Mouse (Mus musculus) heart, embryonic 14.5 days (tissue): Measurements from ENCODE around the gene 1700092M07Rik. TPM values are rescaled to one million over a fixed set of nuclear protein-coding genes. Genes with fewer than 3 reads are reported as not detected.
"Not testable (repeated sequence)": the region's sequence is repeated elsewhere in the genome, so short reads cannot be mapped to it uniquely, and the experiment has no call there.

Experiments
- ATAC-seq: fragments of 200-750 bp; cut with Nextera tagmentation; 2 replicates; pipeline ENCODE4 v1.8.0; 2017; ENCODE audit warnings: low read depth, moderate TSS enrichment; ENCODE audit not compliant: insufficient number of reproducible peaks, insufficient read depth, low FRiP score
- H3K27ac ChIP-seq, 2 experiments: fragments of 200-500 bp in 1 of 2; fragments of 300-500 bp in 1 of 2; sonication (generic) in 1 of 2; replicated peaks in 1 of 2; 2 replicates each; pipeline ENCODE4 v1.5.1; 2012 to 2014; ENCODE audit warnings: low read depth in 2 of 2, low read length in 2 of 2, control low read depth in 1 of 2, mild to moderate bottlenecking in 1 of 2, mixed read lengths in 1 of 2; ENCODE audit not compliant: control insufficient read depth in 1 of 2, insufficient read depth in 1 of 2
- H3K27me3 ChIP-seq: fragments of 300-500 bp; sonication (generic); 2 replicates; pipeline ENCODE4 v1.6.1; 2014; ENCODE audit warnings: mild to moderate bottlenecking, low read length, control low read depth; ENCODE audit not compliant: control insufficient read depth, insufficient read depth
- H3K36me3 ChIP-seq: fragments of 300-500 bp; sonication (generic); 2 replicates; pipeline ENCODE4 v1.6.1; 2014; ENCODE audit warnings: mild to moderate bottlenecking, control low read depth, low read length, mixed read lengths; ENCODE audit not compliant: control insufficient read depth, insufficient read depth
- H3K4me1 ChIP-seq, 2 experiments: fragments of 200-500 bp in 1 of 2; fragments of 300-500 bp in 1 of 2; sonication (generic) in 1 of 2; 2 replicates each; pipeline ENCODE4 v1.6.1; 2012 to 2014; ENCODE audit warnings: low read length in 2 of 2, control low read depth in 1 of 2, mixed read lengths in 1 of 2; ENCODE audit not compliant: control insufficient read depth in 2 of 2, insufficient read depth in 2 of 2
- H3K4me2 ChIP-seq: fragments of 300-500 bp; sonication (generic); 2 replicates; pipeline ENCODE4 v1.6.1; 2014; ENCODE audit warnings: mild to moderate bottlenecking, low read length
- H3K4me3 ChIP-seq, 2 experiments: fragments of 200-500 bp in 1 of 2; fragments of 300-500 bp in 1 of 2; sonication (generic) in 1 of 2; 2 replicates each; pipeline ENCODE4 v1.5.1; 2012 to 2014; ENCODE audit warnings: low read length in 2 of 2, mild to moderate bottlenecking in 2 of 2, control low read depth in 1 of 2, low read depth in 1 of 2, moderate library complexity in 1 of 2; ENCODE audit not compliant: control insufficient read depth in 1 of 2, insufficient read depth in 1 of 2
- H3K9ac ChIP-seq: fragments of 300-500 bp; sonication (generic); 2 replicates; pipeline ENCODE4 v1.6.1; 2014; ENCODE audit warnings: mild to moderate bottlenecking, low read length
- H3K9me3 ChIP-seq: fragments of 300-500 bp; sonication (generic); 2 replicates; pipeline ENCODE4 v1.6.1; 2016; ENCODE audit warnings: low read length, control low read depth; ENCODE audit not compliant: control insufficient read depth
- WGBS: fragments of 180-500 bp; shearing (Covaris S2); extraction: QIAGEN DNeasy Blood & Tissue Kit; methylation state at CpG from one replicate; pipeline ENCODE4 v1.1.7; 2014; 5-methylcytosine and 5-hydroxymethylcytosine counted together
- polyA plus RNA-seq: library from polyadenylated mRNA; unstranded; fragments of >200 nt; fragmentation: Nextera tagmentation; extraction: Ambion mirVana; gene quantifications from 2 replicates; pipeline ENCODE4 v1.2.1, GENCODE M21; 2014

The 1700092M07Rik gene
- polyA plus RNA-seq, 1 experiment from 2014 or later, result not detected

DNA sequence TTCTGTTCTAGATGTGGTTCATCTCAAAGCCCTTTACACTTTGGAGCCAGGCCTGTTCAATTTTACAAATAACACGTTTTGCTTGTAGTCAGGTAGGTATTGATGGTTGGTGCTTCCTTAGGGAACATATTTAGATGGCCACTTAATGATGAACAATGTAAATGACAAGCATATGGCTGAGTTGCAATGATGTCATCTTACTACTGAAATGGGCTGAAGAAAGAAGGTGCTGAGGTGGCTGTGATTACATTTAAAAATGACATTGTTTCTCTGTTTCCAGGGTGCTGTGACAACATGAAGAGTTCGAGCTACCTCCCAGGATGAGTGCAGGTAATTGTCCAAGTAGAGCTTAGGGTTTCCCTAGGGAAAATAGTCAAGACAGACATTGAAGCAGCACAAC is 16.1 kb upstream of the 1700092M07Rik start:
- peaks cover 30% of the 10 kb centered on the region for H3K36me3 ChIP-seq
- peak overlapping the region in 1 of 2 experiments; percentile 88; a peak in 1 of 4 replicates for H3K27ac ChIP-seq
- no peaks in the 10 kb centered on the region for H3K9me3 ChIP-seq
- 0% methylated on average over 2 of the region's 2 CpGs for WGBS
- no peaks in the 10 kb centered on the region for H3K27me3 ChIP-seq
- no peak for ATAC-seq
- peak overlapping the region; percentile 95 for H3K9ac ChIP-seq
- H3K4me3 ChIP-seq, result peak overlapping the region; percentile 73 to 91; a peak in 3 of 4 replicates
- H3K4me2 ChIP-seq, result peak overlapping the region; percentile 79
- H3K4me1 ChIP-seq, result peaks cover 2 to 29% of the 10 kb centered on the region in 2 experiments; a peak in 3 of 4 replicates

GRCm38 (mm10) chr19:8725081-8725613 is 15.4 kb upstream of the 1700092M07Rik start:
- H3K4me2 ChIP-seq, result peak overlapping the region; percentile 79
- H3K9ac ChIP-seq, result peak overlapping the region; percentile 95
- H3K4me1 ChIP-seq, result peaks cover 2 to 29% of the 10 kb centered on the region in 2 experiments; a peak in 3 of 4 replicates
- no peaks in the 10 kb centered on the region for H3K27me3 ChIP-seq
- no peaks in the 10 kb centered on the region for H3K9me3 ChIP-seq
- peaks cover 30% of the 10 kb centered on the region for H3K36me3 ChIP-seq
- no peak for ATAC-seq
- WGBS, result 65% methylated on average over 4 of the region's 4 CpGs
- H3K27ac ChIP-seq, result peak overlapping the region in 1 of 2 experiments; percentile 27; a peak in 1 of 4 replicates
- H3K4me3 ChIP-seq, result peak overlapping the region in 1 of 2 experiments; percentile 73; a peak in 2 of 4 replicates

GRCm38 (mm10) chr19:8726609-8727390 is 13.7 kb upstream of the 1700092M07Rik start:
- H3K4me3 ChIP-seq, result no peak overlapping the region
- 32% methylated on average over 3 of the region's 3 CpGs for WGBS

GRCm38 (mm10) chr19:8727495-8728114 is 12.9 kb upstream of the 1700092M07Rik start:
- Histone ChIP-seq H3K36me3 (peaks cover 30% of the 10 kb centered on the region), H3K27me3 (no peaks in the 10 kb centered on the region), H3K9ac (no peak overlapping the region), H3K9me3 (no peaks in the 10 kb centered on the region), H3K4me1 (peaks cover 0 to 17% of the 10 kb centered on the region in 2 experiments; a peak in 3 of 4 replicates), H3K4me3 (no peak overlapping the region), H3K4me2 (no peak overlapping the region), H3K27ac (no peak overlapping the region; a peak in 1 of 4 replicates)
- 26% methylated on average over 5 of the region's 5 CpGs for WGBS
- ATAC-seq, result no peak

More at GRCm38 (mm10) chr19:8726609-8727390, 13.7 kb upstream of the 1700092M07Rik start:
- Histone ChIP-seq H3K27me3 (no peaks in the 10 kb centered on the region), H3K4me2 (no peak overlapping the region), H3K9ac (no peak overlapping the region), H3K36me3 (peaks cover 30% of the 10 kb centered on the region), H3K4me1 (peaks cover 2 to 24% of the 10 kb centered on the region in 2 experiments; a peak in 3 of 4 replicates), H3K27ac (no peak overlapping the region), H3K9me3 (no peaks in the 10 kb centered on the region)
- ATAC-seq, result no peak

GRCm38 (mm10) chr19:8728335-8729099 is 12.0 kb upstream of the 1700092M07Rik start:
- Histone ChIP-seq H3K36me3 (peaks cover 30% of the 10 kb centered on the region), H3K4me1 (peaks cover 0 to 17% of the 10 kb centered on the region in 2 experiments; a peak in 3 of 4 replicates)
- not testable (repeated sequence) for H3K9me3 ChIP-seq, H3K4me3 ChIP-seq, H3K4me2 ChIP-seq, H3K27ac ChIP-seq, H3K27me3 ChIP-seq, H3K9ac ChIP-seq, ATAC-seq
- WGBS, result 45% methylated on average over 3 of the region's 3 CpGs

DNA sequence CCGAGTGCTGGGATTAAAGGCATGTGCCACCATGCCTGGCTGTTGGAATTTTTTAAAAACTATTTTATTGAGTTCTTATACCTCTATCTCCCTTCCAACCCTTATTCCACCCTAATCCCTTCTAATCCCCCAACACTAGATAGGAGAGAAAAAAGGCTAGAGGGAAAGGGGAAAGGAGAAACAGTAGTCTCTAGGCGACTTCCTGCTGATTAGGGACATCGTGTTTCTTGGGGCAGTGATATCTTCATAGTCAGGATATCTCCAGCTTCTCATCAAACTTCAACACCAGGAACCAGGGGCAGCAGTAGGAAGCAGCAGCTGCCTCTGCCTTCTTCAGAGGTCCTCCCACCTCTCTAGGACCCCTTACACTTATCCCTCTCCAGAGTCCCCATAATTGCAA is 6.2 kb upstream of the 1700092M07Rik start:
- H3K27ac ChIP-seq, result no peak overlapping the region
- no peak overlapping the region for H3K4me3 ChIP-seq

More for the DNA sequence above, 6.2 kb upstream of the 1700092M07Rik start:
- no peak overlapping the region for H3K4me2 ChIP-seq
- H3K27me3 ChIP-seq, result no peaks in the 10 kb centered on the region
- H3K36me3 ChIP-seq, result peaks cover 20% of the 10 kb centered on the region
- H3K9ac ChIP-seq, result no peak overlapping the region
- no peak for ATAC-seq
- 44% methylated on average over 3 of the region's 3 CpGs for WGBS
- H3K9me3 ChIP-seq, result no peaks in the 10 kb centered on the region
- peaks cover 0 to 9% of the 10 kb centered on the region in 2 experiments; a peak in 2 of 4 replicates for H3K4me1 ChIP-seq
